Mouse (Mus musculus) embryonic fibroblast, embryonic 13.5 days (primary cell): Measurements from ENCODE around the gene Ccdc78. TPM values are rescaled to one million over a fixed set of nuclear protein-coding genes. Genes with fewer than 3 reads are reported as not detected.

Experiments used
- H3K27ac ChIP-seq: 2 replicates; pipeline ENCODE4 v1.5.1; 2012; ENCODE audit warnings: low read length, control low read depth, inconsistent platforms; ENCODE audit not compliant: insufficient read depth
- H3K4me1 ChIP-seq: 2 replicates; pipeline ENCODE4 v1.6.1; 2011; ENCODE audit warnings: low read length; ENCODE audit not compliant: control insufficient read depth, insufficient read depth
- H3K4me3 ChIP-seq: 2 replicates; pipeline ENCODE4 v1.5.1; 2011; ENCODE audit warnings: mild to moderate bottlenecking, control low read depth, low read length; ENCODE audit not compliant: insufficient read depth
- CTCF ChIP-seq: IDR thresholded peaks from 2 replicates; pipeline ENCODE4 v1.5.1; 2011; ENCODE audit warnings: mild to moderate bottlenecking, control low read depth, low read length, moderate library complexity, borderline replicate concordance; ENCODE audit not compliant: insufficient read depth
- POLR2A ChIP-seq: IDR thresholded peaks from 2 replicates; pipeline ENCODE4 v1.6.1; 2011; ENCODE audit warnings: low read depth, mild to moderate bottlenecking, control low read depth, low read length, moderate library complexity
- polyA plus RNA-seq: library from polyadenylated mRNA; stranded (reverse); fragments of >200 nt; gene quantifications from 2 replicates; pipeline ENCODE4 v1.2.4, GENCODE M21; 2011; ENCODE audit warnings: low read depth; ENCODE audit not compliant: missing spikeins, insufficient read length

The Ccdc78 gene
- polyA plus RNA-seq, 1 experiment, result not detected

DNA sequence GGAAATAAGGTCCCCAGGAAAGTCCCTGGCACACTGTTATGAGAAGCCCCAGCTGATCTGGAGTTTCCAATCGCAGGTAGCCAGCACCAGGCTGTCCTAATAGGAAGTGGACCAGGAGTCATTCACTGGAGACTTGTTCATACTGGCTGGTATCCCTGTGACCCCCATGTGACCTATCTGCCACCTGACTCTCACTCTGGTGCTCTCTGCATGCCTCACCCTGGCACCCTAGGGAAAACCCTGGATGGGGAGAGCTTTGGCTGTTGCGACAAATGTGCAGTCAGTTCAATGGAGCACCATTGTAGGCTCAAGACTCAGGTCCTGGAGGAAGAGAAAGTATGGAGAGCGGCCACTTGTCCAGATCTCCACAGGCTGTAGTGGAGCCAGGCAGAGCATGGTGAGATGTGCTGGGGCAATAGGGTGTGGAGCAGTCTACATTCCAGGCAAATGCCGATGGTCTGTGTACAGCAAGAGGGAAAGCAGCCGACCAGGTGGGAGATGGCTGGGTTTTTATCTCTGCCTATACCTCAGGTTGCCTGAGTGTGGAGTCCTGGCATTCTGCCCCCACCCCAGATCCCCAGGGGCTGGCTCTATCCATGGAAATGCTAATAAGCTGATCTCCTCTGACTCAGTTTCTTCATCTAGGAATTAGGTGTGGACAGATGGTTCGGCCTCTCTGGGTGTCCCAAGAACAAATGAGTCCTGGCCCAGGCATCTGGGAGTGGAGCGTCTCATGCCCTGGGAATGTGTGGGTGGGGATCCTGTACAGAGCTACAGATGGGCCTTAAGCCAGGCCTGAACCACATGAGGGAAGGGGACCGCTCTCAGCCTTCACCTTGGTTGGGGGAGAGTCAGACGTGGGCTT lies 29.8 kb upstream of the Ccdc78 start:
- Histone ChIP-seq H3K4me3 (no peak overlapping the region), H3K4me1 (peaks cover 15% of the 10 kb centered on the region), H3K27ac (peak overlapping the region; percentile 76)
- TF ChIP-seq CTCF (no peak), POLR2A (no peak)

DNA sequence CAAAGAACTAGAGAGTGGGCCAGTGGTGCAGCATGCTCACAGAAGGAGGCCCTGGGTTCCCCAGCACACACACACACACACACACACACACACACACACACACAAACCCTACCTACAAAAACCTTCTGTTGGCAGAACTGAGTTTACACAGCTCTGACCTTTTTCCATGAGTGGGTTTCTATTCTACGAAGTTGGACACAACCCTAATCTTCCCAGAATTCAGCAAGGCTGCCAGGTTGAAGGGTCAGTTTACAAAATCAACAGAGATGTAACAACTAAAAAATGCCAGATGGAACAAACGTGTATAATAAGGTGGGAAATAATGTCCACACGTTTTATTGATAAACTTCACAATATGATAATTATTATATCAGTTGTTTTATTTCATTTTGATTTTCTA lies 28.7 kb upstream of the Ccdc78 start:
- peak overlapping the region; percentile 76; the same call in 1 of the 2 replicates for H3K27ac ChIP-seq
- no peak for TF ChIP-seq POLR2A
- no peak for TF ChIP-seq CTCF
- H3K4me1 ChIP-seq, result peaks cover 15% of the 10 kb centered on the region
- H3K4me3 ChIP-seq, result no peak overlapping the region

DNA sequence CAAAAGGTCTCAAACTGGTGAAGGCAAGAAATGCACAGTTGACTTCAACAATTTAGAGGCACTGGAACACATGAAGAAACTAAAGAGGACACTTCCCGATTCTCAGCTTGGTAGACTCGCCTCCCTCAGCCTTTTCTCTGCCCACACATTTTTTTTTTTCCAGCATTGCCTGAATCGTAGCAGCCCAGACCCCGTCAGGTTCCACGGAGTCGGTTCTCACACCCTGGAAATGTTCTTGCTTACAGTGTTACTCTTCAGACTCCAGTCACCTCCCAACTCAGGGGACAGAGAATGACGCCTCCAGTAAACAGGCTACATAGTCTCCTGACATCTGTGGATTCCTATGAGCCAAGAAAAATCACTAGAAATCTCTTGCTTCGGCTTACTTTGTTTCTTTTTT lies 26.2 kb upstream of the Ccdc78 start:
- TF ChIP-seq POLR2A, result no peak
- no peak for TF ChIP-seq CTCF
- no peak overlapping the region for H3K4me3 ChIP-seq
- H3K4me1 ChIP-seq, result peaks cover 15% of the 10 kb centered on the region
- no peak overlapping the region for H3K27ac ChIP-seq

DNA sequence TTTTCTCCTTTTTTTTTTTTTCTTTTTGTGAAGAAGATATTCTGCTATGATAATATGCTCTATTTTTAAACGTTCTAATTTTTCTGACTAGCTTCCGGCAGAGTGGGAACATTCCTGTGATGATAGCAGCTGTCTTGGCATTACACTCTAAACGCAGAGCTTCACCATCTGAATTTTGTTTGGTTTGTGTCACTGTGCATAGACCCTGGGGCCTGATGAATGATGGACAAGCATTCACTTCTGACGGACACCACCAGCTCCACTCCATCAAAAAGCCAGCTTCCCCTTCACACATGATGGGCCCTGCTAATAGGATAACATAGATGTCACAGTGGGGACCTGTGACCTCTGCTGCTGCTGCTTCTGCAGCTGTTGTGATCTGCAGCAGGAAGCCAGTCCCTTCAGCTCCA lies 24.8 kb upstream of the Ccdc78 start:
- Histone ChIP-seq H3K27ac (no peak overlapping the region), H3K4me1 (peaks cover 7% of the 10 kb centered on the region), H3K4me3 (no peak overlapping the region)
- no peak for TF ChIP-seq CTCF
- TF ChIP-seq POLR2A, result no peak

DNA sequence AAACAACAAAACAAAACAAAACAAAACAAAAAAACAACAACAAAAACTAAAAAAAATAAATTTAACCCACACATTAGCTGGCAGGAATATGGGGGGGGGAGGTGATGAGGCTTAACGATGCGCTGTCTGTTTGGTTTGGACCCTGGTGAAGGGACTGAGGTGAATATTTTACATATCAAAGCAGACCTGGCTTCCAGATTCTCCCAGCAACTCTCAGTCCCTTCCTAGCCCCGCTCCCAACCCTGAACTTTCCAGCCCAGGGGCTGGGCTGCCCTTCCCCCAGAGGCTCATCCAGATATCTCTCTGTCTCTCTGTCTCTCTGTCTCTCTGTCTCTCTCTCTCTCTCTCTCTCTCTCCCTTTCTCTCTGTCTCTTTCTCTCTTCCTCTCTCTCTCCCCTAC lies 23.8 kb upstream of the Ccdc78 start:
- H3K4me1 ChIP-seq, result no peaks in the 10 kb centered on the region
- TF ChIP-seq CTCF (no peak), POLR2A (no peak)
- no peak overlapping the region for H3K27ac ChIP-seq
- no peak overlapping the region for H3K4me3 ChIP-seq

DNA sequence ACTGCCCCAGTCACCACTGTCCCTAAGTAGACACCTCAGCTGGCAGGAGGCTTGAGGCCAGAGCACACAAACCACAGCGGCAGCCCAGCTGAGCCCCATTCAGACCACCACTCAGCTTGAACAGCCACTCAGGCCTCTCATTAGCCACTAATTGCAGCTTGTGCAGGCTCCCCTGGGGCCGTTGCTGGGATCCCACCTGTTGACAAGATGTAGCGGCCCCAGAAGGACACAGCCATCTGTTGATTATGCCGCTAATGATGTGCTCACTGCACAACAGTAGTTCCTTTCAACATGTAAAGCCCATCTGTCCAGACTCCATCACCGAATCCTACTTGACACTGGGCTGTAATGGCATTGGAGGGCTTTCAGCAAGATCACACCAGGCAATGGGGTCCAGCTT lies 20.5 kb upstream of the Ccdc78 start:
- no peak overlapping the region for H3K4me3 ChIP-seq
- no peaks in the 10 kb centered on the region for H3K4me1 ChIP-seq
- H3K27ac ChIP-seq, result no peak overlapping the region
- TF ChIP-seq POLR2A (no peak), CTCF (no peak)

DNA sequence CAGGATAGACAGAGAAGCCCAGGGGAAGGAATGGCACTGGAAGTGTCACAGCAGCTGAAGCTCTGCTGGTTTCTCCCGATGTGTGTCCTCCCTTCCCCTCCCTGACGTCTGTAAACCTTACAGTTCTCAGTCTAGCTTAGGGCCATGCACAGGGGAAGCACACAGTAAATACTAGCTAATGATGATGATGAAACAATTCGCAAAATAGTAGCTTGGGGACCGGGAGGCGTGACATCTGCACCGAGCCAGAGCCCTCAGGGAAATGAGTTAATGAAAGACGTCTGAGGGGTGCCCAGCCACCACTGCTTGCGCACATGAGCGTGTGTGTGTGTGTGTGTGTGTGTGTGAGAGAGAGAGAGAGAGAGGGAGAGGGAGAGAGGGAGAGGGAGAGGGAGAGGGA lies 17.0 kb upstream of the Ccdc78 start:
- Histone ChIP-seq H3K4me3 (no peak overlapping the region), H3K27ac (no peak overlapping the region), H3K4me1 (no peaks in the 10 kb centered on the region)
- no peak for TF ChIP-seq CTCF
- TF ChIP-seq POLR2A, result no peak

DNA sequence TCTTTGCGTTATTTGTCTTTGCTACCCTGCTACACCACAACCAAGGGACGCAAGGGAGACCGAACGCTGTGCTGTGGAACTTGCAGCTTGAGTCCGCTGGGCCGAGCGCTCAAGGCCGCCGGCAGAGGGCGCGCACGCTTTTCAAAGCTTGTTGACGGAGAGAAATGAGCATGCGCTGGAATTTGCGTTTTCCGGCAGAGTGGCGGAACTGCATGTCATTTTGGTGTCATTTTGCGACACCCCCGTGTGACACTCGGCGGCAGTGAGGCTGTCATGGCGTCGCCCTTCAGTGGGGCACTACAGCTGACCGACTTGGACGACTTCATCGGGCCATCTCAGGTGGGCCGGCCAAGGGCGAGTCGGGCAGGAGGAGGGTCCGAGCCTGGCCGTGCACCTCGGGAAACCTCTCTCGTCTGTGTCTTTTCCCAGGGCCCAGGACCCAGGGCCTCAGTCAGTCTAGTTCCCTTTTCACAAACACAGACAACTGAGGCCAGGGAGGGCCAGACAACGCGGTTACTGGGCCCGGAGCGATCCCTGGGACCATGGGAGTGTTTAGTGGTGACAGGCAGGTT lies 12.7 kb upstream of the Ccdc78 start, which contains the start of gene Narfl:
Gene Narfl (plus strand): TSS at position 228 of the 572 bp plus-strand sequence.
- Histone ChIP-seq H3K27ac (no peak within 1 kb of the TSS), H3K4me3 (peak within 1 kb of the TSS; percentile 62), H3K4me1 (no peaks in the 10 kb centered on the region)
- TF ChIP-seq CTCF (peak; percentile 90), POLR2A (peak; percentile 88)

DNA sequence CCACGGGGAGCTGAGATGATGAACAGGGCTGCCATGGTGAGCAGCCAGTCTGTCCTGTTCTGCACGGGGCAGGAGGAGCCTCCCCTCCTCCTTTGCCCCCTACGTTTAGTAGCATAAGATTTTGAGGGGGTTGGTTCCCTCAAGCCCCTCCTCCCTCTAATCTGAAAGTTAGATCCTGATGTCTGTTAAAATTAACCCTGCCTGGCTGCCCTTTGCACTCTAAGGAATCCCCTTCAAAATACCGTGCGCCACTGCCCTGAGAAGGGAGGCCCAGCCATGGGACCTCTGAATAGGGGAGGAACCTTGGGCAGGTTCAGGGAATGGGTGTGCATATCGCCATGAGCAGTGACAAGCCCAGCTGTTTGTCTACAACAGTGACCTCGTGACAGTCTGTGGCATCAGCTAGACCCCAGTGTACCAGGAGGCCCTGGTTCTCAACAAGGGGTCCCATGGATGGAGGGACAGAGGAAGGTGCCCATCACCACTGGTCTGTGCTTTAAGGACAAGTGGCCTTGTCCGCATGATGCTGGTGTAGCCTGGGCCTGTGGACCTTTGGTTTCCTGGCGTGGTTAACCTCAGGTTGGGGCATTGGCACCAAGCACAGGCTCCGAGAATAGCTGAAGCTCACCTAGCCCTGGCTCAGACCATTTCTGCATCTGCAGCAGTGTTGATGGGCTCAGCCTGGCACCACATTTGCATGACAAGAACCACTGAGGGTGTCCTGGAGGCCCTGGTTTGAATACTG lies 10.9 kb upstream of the Ccdc78 start:
- TF ChIP-seq POLR2A, result no peak
- no peak for TF ChIP-seq CTCF

DNA sequence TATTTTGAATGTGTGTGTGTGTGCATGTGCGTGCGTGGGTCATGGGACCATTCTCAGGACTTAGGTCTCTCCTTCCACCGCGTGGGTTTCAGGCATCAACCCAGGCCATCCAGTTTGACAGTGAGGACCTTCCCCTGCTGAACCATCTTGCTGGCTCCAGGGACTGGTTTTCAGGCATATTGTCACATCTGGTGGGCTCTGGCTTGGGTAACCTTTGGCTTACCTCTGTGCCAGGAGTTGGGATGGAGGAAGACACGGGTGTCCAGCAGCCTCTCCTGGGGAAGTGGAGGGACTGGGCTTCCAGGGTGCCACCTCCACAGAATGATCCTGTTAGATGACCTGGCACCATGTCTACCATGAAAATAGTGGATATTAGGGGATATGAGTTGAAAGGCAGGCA lies 8.4 kb upstream of the Ccdc78 start:
- TF ChIP-seq CTCF (no peak), POLR2A (no peak)
- Histone ChIP-seq H3K4me3 (no peak overlapping the region), H3K4me1 (no peaks in the 10 kb centered on the region), H3K27ac (no peak overlapping the region)

More for the DNA sequence above, 10.9 kb upstream of the Ccdc78 start:
- Histone ChIP-seq H3K4me3 (no peak overlapping the region), H3K4me1 (no peaks in the 10 kb centered on the region), H3K27ac (no peak overlapping the region)
